Mouse (Mus musculus) limb, embryonic 14.5 days (tissue): Measurements from ENCODE around the gene Nhsl1. TPM values are rescaled to one million over a fixed set of nuclear protein-coding genes. Genes with fewer than 3 reads are reported as not detected.

Experiments
- ATAC-seq: fragments of 200-750 bp; cut with Nextera tagmentation; 2 replicates; pipeline ENCODE4 v1.8.0; 2017; ENCODE audit warnings: low read depth, moderate number of reproducible peaks, moderate TSS enrichment; ENCODE audit not compliant: low FRiP score
- DNase-seq: peaks from one replicate; pipeline ENCODE4 v3.0.0-alpha.2; 2015; ENCODE audit warnings: low spot score
- H3K27ac ChIP-seq: fragments of 300-500 bp; sonication (generic); replicated peaks from 2 replicates; pipeline ENCODE4 v1.5.1; 2014; ENCODE audit warnings: low read depth, mild to moderate bottlenecking, low read length, moderate library complexity, mixed read lengths
- H3K27me3 ChIP-seq: fragments of 300-500 bp; sonication (generic); 2 replicates; pipeline ENCODE4 v1.6.1; 2014; ENCODE audit warnings: low read length, mixed read lengths; ENCODE audit not compliant: control insufficient read depth, insufficient read depth
- H3K36me3 ChIP-seq: fragments of 300-500 bp; sonication (generic); 2 replicates; pipeline ENCODE4 v1.6.1; 2014; ENCODE audit warnings: mild to moderate bottlenecking, low read length, moderate library complexity, mixed read lengths; ENCODE audit not compliant: control insufficient read depth, insufficient read depth
- H3K4me1 ChIP-seq: fragments of 300-500 bp; sonication (generic); 2 replicates; pipeline ENCODE4 v1.6.1; 2014; ENCODE audit warnings: antibody characterized with exemption, low read length, mixed read lengths; ENCODE audit not compliant: control insufficient read depth, insufficient read depth
- H3K4me2 ChIP-seq: fragments of 300-500 bp; sonication (generic); replicated peaks from 2 replicates; pipeline ENCODE4 v1.6.1; 2014; ENCODE audit warnings: low read depth, mild to moderate bottlenecking, low read length, moderate library complexity; ENCODE audit not compliant: severe bottlenecking
- H3K4me3 ChIP-seq: fragments of 300-500 bp; sonication (generic); replicated peaks from 2 replicates; pipeline ENCODE4 v1.5.1; 2014; ENCODE audit warnings: low read length
- H3K9ac ChIP-seq: fragments of 300-500 bp; sonication (generic); 2 replicates; pipeline ENCODE4 v1.6.1; 2014; ENCODE audit warnings: mild to moderate bottlenecking, low read depth, low read length, moderate library complexity; ENCODE audit not compliant: severe bottlenecking
- H3K9me3 ChIP-seq: fragments of 300-500 bp; sonication (generic); 2 replicates; pipeline ENCODE4 v1.6.1; 2016; ENCODE audit warnings: low read length; ENCODE audit not compliant: control insufficient read depth
- POLR2A ChIP-seq: fragments of 200-500 bp; IDR thresholded peaks from 2 replicates; pipeline ENCODE4 v1.8.0; 2012; ENCODE audit warnings: inconsistent platforms, mild to moderate bottlenecking, moderate library complexity, borderline replicate concordance; ENCODE audit not compliant: insufficient read depth, insufficient read length; ENCODE audit errors: extremely low read depth
- WGBS: fragments of 180-500 bp; shearing (Covaris S2); extraction: QIAGEN DNeasy Blood & Tissue Kit; methylation state at CpG from one replicate; pipeline ENCODE4 v1.1.7; 2014; 5-methylcytosine and 5-hydroxymethylcytosine counted together
- polyA plus RNA-seq, 2 experiments: library from polyadenylated mRNA; depleted of rRNA in 1 of 2; stranded (reverse) in 1 of 2; unstranded in 1 of 2; fragments of >200 nt; fragmentation: Nextera tagmentation in 1 of 2; extraction: Ambion mirVana in 1 of 2; gene quantifications; 2 replicates each; pipeline versions ENCODE4 v1.2.1 to v1.2.3; 2012 to 2014

The Nhsl1 gene
- polyA plus RNA-seq, 2 experiments, result 14.5 to 16.6 TPM

DNA sequence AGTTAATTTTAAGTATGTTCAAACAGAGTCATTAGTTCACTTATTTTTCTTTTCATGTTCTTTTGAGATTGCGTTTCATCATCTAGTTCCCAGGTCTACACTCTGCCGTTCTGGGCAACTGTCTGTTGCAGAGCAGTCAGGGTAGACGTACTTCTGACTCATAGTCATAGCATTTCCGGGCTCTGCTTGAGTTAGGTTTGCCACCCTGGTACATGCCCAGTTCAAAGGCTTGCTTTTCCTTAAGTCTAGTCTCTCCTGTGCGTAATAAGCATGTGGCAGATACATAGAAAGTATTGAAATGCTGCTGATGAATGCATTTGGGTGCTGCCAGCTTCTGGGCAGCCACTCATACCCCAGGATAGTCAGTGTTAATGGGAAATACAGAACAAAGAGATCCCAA lies 152.9 kb downstream of the Nhsl1 start:
- no peak overlapping the region for H3K27ac ChIP-seq
- H3K4me1 ChIP-seq, result peaks cover 33% of the 10 kb centered on the region
- H3K9me3 ChIP-seq, result no peaks in the 10 kb centered on the region
- H3K36me3 ChIP-seq, result peaks cover 7% of the 10 kb centered on the region; the same call in 1 of the 2 replicates
- no peak for DNase-seq
- H3K27me3 ChIP-seq, result no peaks in the 10 kb centered on the region
- no peak for TF ChIP-seq POLR2A
- H3K4me3 ChIP-seq, result no peak overlapping the region
- no peak overlapping the region for H3K9ac ChIP-seq
- WGBS, result 70% methylated on average over 5 of the region's 5 CpGs
- no peak for ATAC-seq
- H3K4me2 ChIP-seq, result no peak overlapping the region; the same call in 1 of the 2 replicates

GRCm38 (mm10) chr10:18475126-18475525 lies 156.3 kb downstream of the Nhsl1 start:
- H3K4me2 ChIP-seq, result no peak overlapping the region
- H3K4me3 ChIP-seq, result no peak overlapping the region
- no peak for TF ChIP-seq POLR2A
- H3K4me1 ChIP-seq, result peaks cover 17% of the 10 kb centered on the region; the same call in 1 of the 2 replicates
- 69% methylated on average over 6 of the region's 6 CpGs for WGBS
- no peaks in the 10 kb centered on the region for H3K27me3 ChIP-seq
- peaks cover 7% of the 10 kb centered on the region; the same call in 1 of the 2 replicates for H3K36me3 ChIP-seq
- DNase-seq, result peak; percentile 35
- H3K9me3 ChIP-seq, result no peaks in the 10 kb centered on the region
- no peak overlapping the region; the same call in 1 of the 2 replicates for H3K27ac ChIP-seq
- H3K9ac ChIP-seq, result no peak overlapping the region
- no peak; the same call in 1 of the 2 replicates for ATAC-seq

DNA sequence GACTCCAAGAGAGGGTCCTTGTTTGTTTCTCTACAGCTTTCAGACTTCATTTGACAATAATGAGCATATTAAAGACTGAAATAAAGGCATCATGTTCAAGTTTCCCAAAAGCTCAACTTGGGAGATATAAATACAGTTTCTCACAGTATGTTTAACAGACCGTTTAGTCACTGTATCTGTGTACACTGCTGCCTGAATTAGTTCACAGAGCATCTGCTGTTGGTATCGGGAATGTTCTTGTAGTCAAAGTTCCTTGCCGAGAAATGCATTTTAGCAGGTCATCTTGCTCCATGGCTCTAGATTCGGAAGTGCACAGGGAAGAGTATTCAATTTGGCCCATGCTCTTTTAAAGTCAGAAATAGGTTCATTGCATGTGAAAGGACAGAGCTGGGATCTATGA lies 159.5 kb downstream of the Nhsl1 start:
- 93% methylated on average over 4 of the region's 4 CpGs for WGBS
- Histone ChIP-seq H3K9me3 (no peaks in the 10 kb centered on the region), H3K9ac (no peak overlapping the region)

DNA sequence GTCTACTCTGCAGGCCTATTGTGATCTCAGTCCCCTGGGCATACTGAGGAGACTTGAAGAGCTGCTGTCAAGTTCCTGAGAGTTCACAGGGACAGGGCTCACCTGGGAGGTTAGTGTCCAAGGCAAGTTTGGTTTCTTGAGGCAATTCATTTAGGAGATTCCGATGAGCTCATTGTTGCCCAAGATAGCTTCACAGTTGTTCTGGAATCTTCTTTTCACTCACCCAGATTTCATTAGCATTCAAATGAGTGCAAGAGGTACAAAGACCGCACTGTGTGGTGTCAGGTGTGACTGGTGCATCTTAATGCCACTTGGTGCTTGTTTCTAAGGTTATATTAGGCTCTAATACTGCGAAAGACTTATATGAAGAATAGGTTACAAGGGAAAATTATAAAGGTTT lies 160.5 kb downstream of the Nhsl1 start:
- Histone ChIP-seq H3K9ac (no peak overlapping the region), H3K4me3 (no peak overlapping the region), H3K27me3 (no peaks in the 10 kb centered on the region), H3K9me3 (no peaks in the 10 kb centered on the region), H3K36me3 (no peaks in the 10 kb centered on the region), H3K4me1 (peaks cover 11% of the 10 kb centered on the region), H3K4me2 (no peak overlapping the region), H3K27ac (no peak overlapping the region)
- ATAC-seq (no peak), DNase-seq (no peak)
- WGBS, result 92% methylated on average over 3 of the region's 3 CpGs
- no peak for TF ChIP-seq POLR2A

More for the DNA sequence above, 159.5 kb downstream of the Nhsl1 start:
- Histone ChIP-seq H3K36me3 (peaks cover 5% of the 10 kb centered on the region; the same call in 1 of the 2 replicates), H3K4me3 (no peak overlapping the region), H3K27ac (no peak overlapping the region), H3K4me1 (peaks cover 9% of the 10 kb centered on the region), H3K4me2 (no peak overlapping the region), H3K27me3 (no peaks in the 10 kb centered on the region)
- ATAC-seq (no peak), DNase-seq (no peak)
- no peak for TF ChIP-seq POLR2A

- Histone ChIP-seq H3K27me3 (no peaks in the 10 kb centered on the region), H3K4me2 (no peak overlapping the region), H3K4me3 (no peak overlapping the region), H3K27ac (no peak overlapping the region), H3K9me3 (no peaks in the 10 kb centered on the region), H3K9ac (no peak overlapping the region), H3K4me1 (peaks cover 11% of the 10 kb centered on the region), H3K36me3 (no peaks in the 10 kb centered on the region)
- DNase-seq (no peak), ATAC-seq (no peak)
- TF ChIP-seq POLR2A, result no peak
- 77% methylated on average over 10 of the region's 10 CpGs for WGBS
Observed at GRCm38 (mm10) chr10:18480836-18481235, 162.1 kb downstream of the Nhsl1 start.
